Mouse (Mus musculus): ENCODE measurements around the gene Pola2.

DNA sequence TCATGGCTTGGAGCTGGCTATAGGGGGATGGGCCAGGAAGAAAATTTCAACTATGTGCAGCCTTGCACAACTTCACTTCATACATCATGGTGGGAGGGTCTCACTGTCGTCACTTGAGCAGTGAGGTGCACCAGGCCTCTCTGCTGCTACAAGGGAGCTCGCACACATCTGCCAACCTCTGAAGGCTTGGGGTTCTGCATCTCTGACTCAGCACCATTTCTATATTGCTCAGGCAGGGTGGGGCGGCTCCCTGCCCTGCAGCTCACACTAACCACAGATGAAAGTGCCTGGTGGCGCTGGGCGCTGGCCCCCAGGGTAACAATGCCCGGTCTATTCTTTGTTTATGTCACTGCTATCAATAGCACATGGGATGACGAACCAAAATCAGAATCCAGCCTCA, 19.0 kb downstream of the Pola2 start:
- no peak for TF ChIP-seq GATA1 (IDR thresholded peaks at IDR 0.05; ENCODE audit: low read length)
- no peak for TF ChIP-seq TAL1 (IDR thresholded peaks at IDR 0.05; ENCODE audit: low read length)

Data from erythroblast, embryonic 14.5 days (primary cell).